Mouse (Mus musculus) T-helper 17 cell (primary cell): Measurements from ENCODE around the gene Zfp513.

Experiments
- in situ Hi-C, 2 experiments: fragments of 300-600 bp; cut with MboI, MseI; formaldehyde crosslinking; loops; 1 replicate in 1 of 2; 2 replicates in 1 of 2; pipeline ENCODE4 v1.15.1; 2025; ENCODE audit warnings: high pct_unique_total_duplicates in 2 of 2

The Zfp513 gene

GRCm38 (mm10) chr5:31179766-31180630 is 22.1 kb downstream of the Zfp513 start, which contains the start of the genes Gm29609 and Gtf3c2:
Gm29609 (minus strand) TSS chr5:31179911.
Gtf3c2 (minus strand) TSS chr5:31180144.
- in situ Hi-C loops: no loop called here

- in situ Hi-C loops: no loop called here
Measured at GRCm38 (mm10) chr5:31179301-31179765, 22.8 kb downstream of the Zfp513 start.

- in situ Hi-C loops: no loop called here
Measured at GRCm38 (mm10) chr5:31168630-31169029, 33.5 kb downstream of the Zfp513 start.

- in situ Hi-C loops: no loop called here
Measured at GRCm38 (mm10) chr5:31164878-31165277, 37.2 kb downstream of the Zfp513 start.

- in situ Hi-C loops: no loop called here
Measured at GRCm38 (mm10) chr5:31162462-31162861, 39.6 kb downstream of the Zfp513 start.

- in situ Hi-C loops: no loop called here
Measured at GRCm38 (mm10) chr5:31154152-31154553, 48.0 kb downstream of the Zfp513 start, which contains the start of gene Mpv17. Mpv17 (minus strand) TSS chr5:31154251.

- in situ Hi-C loops: no loop called here
Measured at GRCm38 (mm10) chr5:31153516-31154151, 48.5 kb downstream of the Zfp513 start.

GRCm38 (mm10) chr5:31151746-31152145 is 50.4 kb downstream of the Zfp513 start:
- in situ Hi-C loops: no loop called here

- in situ Hi-C loops: no loop called here
Measured at GRCm38 (mm10) chr5:31149781-31150180, 52.3 kb downstream of the Zfp513 start.
